Mouse (Mus musculus): ENCODE results near the gene Sox9. TPM values are rescaled to one million over a fixed set of nuclear protein-coding genes. Genes with fewer than 3 reads are reported as not detected.

Sox9 gene
- polyA plus RNA-seq, 1 experiment from 2014 or later = 0.84 TPM

DNA sequence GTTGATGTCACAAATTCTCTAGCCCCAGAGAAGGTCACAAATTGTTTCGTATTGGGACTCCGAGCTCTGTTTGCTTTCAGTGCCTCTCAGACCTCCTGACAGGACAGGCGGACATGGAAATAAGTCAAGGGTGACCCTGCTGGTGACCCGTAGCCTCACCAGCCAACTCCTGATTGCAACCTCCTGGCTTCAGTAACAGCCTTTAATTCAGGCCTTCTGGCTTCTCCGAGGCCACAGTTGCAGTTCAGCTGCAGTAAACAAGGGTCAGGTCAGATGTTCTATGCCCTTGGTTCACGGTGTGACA, 45.0 kb downstream of the Sox9 start:
- H3K4me3 ChIP-seq (replicated peaks) = no peak overlapping the region
- H3K9me3 ChIP-seq (replicated peaks) = no peaks in the 10 kb centered on the region
- H3K4me1 ChIP-seq (replicated peaks) = no peaks in the 10 kb centered on the region
- WGBS (ENCODE audit: insufficient replicate concordance) = 43% methylated on average over 6 of the region's 6 CpGs
- H3K27ac ChIP-seq (replicated peaks) = no peak overlapping the region
- no peak overlapping the region for H3K4me2 ChIP-seq
- H3K36me3 ChIP-seq (replicated peaks) = no peaks in the 10 kb centered on the region
- no peaks in the 10 kb centered on the region for H3K27me3 ChIP-seq
- no peak overlapping the region for H3K9ac ChIP-seq
- ATAC-seq (ENCODE audit: insufficient read depth) = no peak

DNA sequence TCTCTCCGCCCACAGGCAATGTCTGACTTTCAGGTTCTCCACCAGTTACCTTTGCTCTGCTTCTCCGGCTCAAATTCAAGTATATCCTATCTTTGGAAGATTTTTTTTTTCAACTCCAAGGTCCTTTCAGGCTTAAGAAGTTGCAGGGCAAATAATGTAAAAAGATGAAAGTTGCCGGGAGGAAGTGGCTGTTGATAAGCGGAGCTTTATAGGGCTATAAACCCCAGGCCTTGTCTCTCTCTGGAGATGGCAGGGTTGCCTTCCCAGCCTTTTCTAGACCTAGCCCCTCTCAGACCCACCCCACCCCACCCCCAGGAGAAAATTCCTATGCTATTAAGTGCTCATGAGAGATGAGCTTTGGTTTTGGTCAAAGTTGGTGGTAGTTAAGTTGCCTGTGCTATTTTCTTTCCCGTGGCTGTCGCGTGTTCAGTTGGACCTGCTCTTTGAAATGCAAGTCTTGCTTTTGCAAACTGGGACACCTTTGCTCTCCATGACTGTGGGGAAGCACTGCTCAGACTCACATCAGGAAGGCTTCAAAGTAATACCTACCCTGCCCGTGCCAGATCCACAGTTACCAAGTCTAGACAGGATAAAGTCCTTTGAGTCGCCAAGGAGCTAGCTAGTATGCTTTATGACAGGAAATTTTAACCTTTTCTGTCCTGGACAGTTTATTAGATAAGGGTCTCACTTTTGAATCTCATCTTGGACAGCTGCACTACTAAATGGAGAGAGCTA, 46.7 kb downstream of the Sox9 start:
- H3K27ac ChIP-seq (replicated peaks) = no peak overlapping the region
- H3K4me2 ChIP-seq = no peak overlapping the region
- H3K4me3 ChIP-seq (replicated peaks) = no peak overlapping the region
- no peaks in the 10 kb centered on the region for H3K9me3 ChIP-seq (replicated peaks)
- no peak for ATAC-seq (ENCODE audit: insufficient read depth)
- H3K9ac ChIP-seq = no peak overlapping the region
- WGBS (ENCODE audit: insufficient replicate concordance) = 50% methylated on average over 9 of the region's 9 CpGs
- no peaks in the 10 kb centered on the region for H3K4me1 ChIP-seq (replicated peaks)
- no peaks in the 10 kb centered on the region for H3K36me3 ChIP-seq (replicated peaks)
- no peaks in the 10 kb centered on the region for H3K27me3 ChIP-seq

DNA sequence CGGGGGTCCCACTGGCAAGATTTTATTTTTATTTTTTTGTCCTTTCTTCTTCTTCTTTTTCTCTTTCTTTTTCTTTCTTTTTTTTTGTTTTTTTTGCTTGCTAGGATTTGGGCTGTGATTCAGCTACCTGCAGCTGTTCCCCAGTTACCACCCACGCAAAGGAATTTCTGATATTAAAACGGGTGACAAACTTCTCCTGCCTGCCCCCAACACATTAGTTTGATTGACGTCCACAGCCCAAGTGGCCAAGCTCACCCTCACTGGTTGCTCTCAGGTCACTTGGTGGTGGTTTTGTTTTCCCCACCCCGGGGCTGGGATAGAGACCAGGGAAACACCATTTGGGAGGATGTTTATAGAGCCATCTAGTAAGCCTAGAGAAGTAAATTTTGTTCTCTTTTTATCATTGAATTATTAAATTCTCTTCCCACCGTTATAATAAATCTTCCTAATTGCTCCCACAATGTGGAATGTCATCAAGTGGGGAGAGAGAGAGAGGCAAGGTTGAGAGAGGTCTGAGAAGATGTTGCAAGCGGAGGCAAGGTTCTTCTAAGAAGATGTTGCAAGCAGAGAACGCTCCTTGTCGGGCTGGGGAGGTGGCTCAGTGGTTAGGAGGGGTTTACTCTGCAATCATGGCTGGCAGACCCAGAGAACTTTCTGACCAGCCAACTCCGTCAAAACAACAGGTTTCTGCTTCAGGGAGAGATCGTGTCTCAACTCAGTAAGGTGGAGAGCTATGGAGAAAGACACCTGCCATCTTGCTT, 52.4 kb downstream of the Sox9 start:
- no peak overlapping the region for H3K9ac ChIP-seq
- no peak for ATAC-seq (ENCODE audit: insufficient read depth)
- 50% methylated on average over 11 of the region's 11 CpGs for WGBS (ENCODE audit: insufficient replicate concordance)
- H3K36me3 ChIP-seq (replicated peaks) = no peaks in the 10 kb centered on the region
- H3K4me3 ChIP-seq (replicated peaks) = no peak overlapping the region
- no peak overlapping the region for H3K4me2 ChIP-seq
- no peaks in the 10 kb centered on the region for H3K4me1 ChIP-seq (replicated peaks)
- no peaks in the 10 kb centered on the region for H3K9me3 ChIP-seq (replicated peaks)
- H3K27ac ChIP-seq (replicated peaks) = no peak overlapping the region
- H3K27me3 ChIP-seq = no peaks in the 10 kb centered on the region

DNA sequence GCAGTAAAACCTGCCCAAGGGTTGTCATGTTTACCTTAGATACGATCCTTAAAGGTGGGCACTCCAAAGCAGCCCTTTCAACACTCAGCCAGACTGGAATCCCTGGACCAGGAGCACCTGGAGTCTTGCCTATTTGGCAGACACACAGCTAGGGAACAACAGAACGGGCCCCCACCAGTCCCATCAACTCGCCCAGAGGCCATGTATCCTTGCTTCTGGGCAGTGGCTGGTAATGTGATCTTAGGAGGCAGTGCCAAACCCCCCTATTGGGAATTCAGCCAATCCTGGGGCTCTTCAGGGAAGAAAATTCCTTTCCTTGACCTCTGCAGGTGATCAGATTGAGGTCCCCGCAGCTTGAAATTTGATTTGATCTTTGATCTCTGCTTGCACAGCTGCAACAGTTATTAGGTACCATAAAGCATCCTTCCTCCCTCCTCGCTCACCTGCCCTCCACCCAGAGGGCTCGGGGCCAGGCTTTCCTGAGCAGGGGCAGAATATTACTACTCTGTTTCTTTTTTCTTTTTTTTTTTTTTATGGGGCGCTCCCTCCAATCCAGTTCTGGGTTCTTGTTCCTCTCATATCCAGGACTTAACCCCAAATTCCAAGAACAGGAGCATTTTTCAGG, 53.6 kb downstream of the Sox9 start:
- ATAC-seq (ENCODE audit: insufficient read depth) = no peak
- Histone ChIP-seq H3K4me2 (no peak overlapping the region), H3K9ac (no peak overlapping the region), H3K36me3 (replicated peaks) (no peaks in the 10 kb centered on the region), H3K4me3 (replicated peaks) (no peak overlapping the region), H3K27ac (replicated peaks) (no peak overlapping the region), H3K4me1 (replicated peaks) (no peaks in the 10 kb centered on the region), H3K27me3 (no peaks in the 10 kb centered on the region), H3K9me3 (replicated peaks) (no peaks in the 10 kb centered on the region)
- WGBS (ENCODE audit: insufficient replicate concordance) = 37% methylated on average over 7 of the region's 7 CpGs

All from liver, embryonic 15.5 days (tissue).